23 mouse cellular contexts compared by ENCODE assay signal in genomic region chr6:115503038-115503437, GRCm38 (mm10). TPM values are rescaled to one million over a fixed set of nuclear protein-coding genes. Genes with fewer than 3 reads are reported as not detected.
DNase-seq lines count a peak whose midpoint lies in the region; ATAC-seq lines count a peak whose summit lies in the region.
"Had no signal": no experiment of that assay in that cellular context is flagged by ENCODE, and none has a peak within 500 bp of the region (broad histone marks: within the 10 kb centered on the region; RNA-seq: fewer than 3 reads in every experiment).

No protein-coding gene starts in this region.

- no peaks in the 10 kb centered on the region for H3K9me3 ChIP-seq in heart, embryonic 10.5 days
- H3K9me3 ChIP-seq in intestine, embryonic 15.5 days, result no peaks in the 10 kb centered on the region
- no peaks in the 10 kb centered on the region for H3K9me3 ChIP-seq in stomach, embryonic 16.5 days (replicated peaks; ENCODE audit: control insufficient read depth, low read length)
- peaks cover under 1% of the 10 kb centered on the region; the same call in 1 of the 2 replicates for H3K9me3 ChIP-seq in hindbrain, embryonic 14.5 days (ENCODE audit: control insufficient read depth, low read length)
- H3K9me3 ChIP-seq: heart, embryonic 13.5 days; hindbrain, embryonic 15.5 days had no signal

- no peaks in the 10 kb centered on the region for H3K79me2 ChIP-seq in macrophage (ENCODE audit: inconsistent target)

- no peak overlapping the region for H3K27ac ChIP-seq in heart, embryonic 10.5 days
- peak overlapping the region; percentile 82 for H3K27ac ChIP-seq in intestine, embryonic 15.5 days
- H3K27ac ChIP-seq in macrophage, result 0 out of 2 replicates have a peak overlapping the region, but pooled peaks have one; percentile 76
- peak overlapping the region; percentile 79 for H3K27ac ChIP-seq in stomach, embryonic 16.5 days (ENCODE audit: low read length)
- no peak overlapping the region for H3K27ac ChIP-seq in hindbrain, embryonic 14.5 days
- H3K27ac ChIP-seq: gastrocnemius, adult 2 months; heart, embryonic 13.5 days; hindbrain, embryonic 15.5 days had no signal

- no peak overlapping the region for H3K4me2 ChIP-seq in intestine, embryonic 15.5 days (replicated peaks)
- H3K4me2 ChIP-seq in stomach, embryonic 16.5 days (ENCODE audit: low read depth, low read length), result no peak overlapping the region
- no peak overlapping the region for H3K4me2 ChIP-seq in hindbrain, embryonic 14.5 days (replicated peaks)
- H3K4me2 ChIP-seq: heart, embryonic 13.5 days; hindbrain, embryonic 15.5 days had no signal

- H3K27me3 ChIP-seq in heart, embryonic 10.5 days (ENCODE audit: insufficient read depth, poor library complexity, severe bottlenecking), result 0 out of 2 replicates have a peak, but pooled peaks cover 4% of the 10 kb centered on the region
- H3K27me3 ChIP-seq in intestine, embryonic 15.5 days (replicated peaks), result no peaks in the 10 kb centered on the region
- no peaks in the 10 kb centered on the region for H3K27me3 ChIP-seq in stomach, embryonic 16.5 days (ENCODE audit: control insufficient read depth, insufficient read depth, low read length)
- H3K27me3 ChIP-seq in hindbrain, embryonic 14.5 days (ENCODE audit: control insufficient read depth, insufficient read depth, low read length), result no peaks in the 10 kb centered on the region
- H3K27me3 ChIP-seq: hindbrain, embryonic 15.5 days had no signal

- H3K36me3 ChIP-seq in heart, embryonic 10.5 days, result no peaks in the 10 kb centered on the region
- no peaks in the 10 kb centered on the region for H3K36me3 ChIP-seq in intestine, embryonic 15.5 days
- no peaks in the 10 kb centered on the region for H3K36me3 ChIP-seq in macrophage (ENCODE audit: inconsistent target)
- H3K36me3 ChIP-seq in stomach, embryonic 16.5 days (ENCODE audit: control insufficient read depth, insufficient read depth, low read length), result no peaks in the 10 kb centered on the region
- H3K36me3 ChIP-seq in hindbrain, embryonic 14.5 days (replicated peaks; ENCODE audit: control insufficient read depth, insufficient read depth), result no peaks in the 10 kb centered on the region
- H3K36me3 ChIP-seq: heart, embryonic 13.5 days; hindbrain, embryonic 15.5 days had no signal

- DNase-seq in heart, adult 11 months, result peak; percentile 81
- no peak for DNase-seq in heart, embryonic 10.5 days (ENCODE audit: low spot score)
- no peak for DNase-seq in hindbrain, embryonic 14.5 days (ENCODE audit: low spot score)
- no peak for DNase-seq in right cerebral cortex, postnatal 25 days
- no peak for DNase-seq in testis, postnatal 10 days (ENCODE audit: low spot score)
- DNase-seq: adrenal gland, adult 8-10 months; adrenal gland, postnatal 36 days; cerebellum, adult 18-20 months; cerebellum, adult 9-10 months; cerebellum, postnatal 14 days; forebrain, postnatal 0 days; gastrocnemius, adult 2 months; gastrocnemius, postnatal 14 days; heart, adult 18-20 months; heart, postnatal 14 days; heart, postnatal 4 days had no signal

- peak; percentile 65 for ATAC-seq in intestine, embryonic 15.5 days
- no peak for ATAC-seq in stomach, embryonic 16.5 days (ENCODE audit: insufficient read depth, low FRiP score)
- ATAC-seq in hindbrain, embryonic 14.5 days (ENCODE audit: low FRiP score), result no peak
- ATAC-seq: activated CD4-positive, CD25-positive, alpha-beta regulatory T cell, adult 4 months; forebrain, embryonic 14.5 days; forebrain, postnatal 0 days had no signal

- WGBS in heart, embryonic 10.5 days, result 95% methylated on average over 4 of the region's 4 CpGs
- WGBS in intestine, embryonic 15.5 days, result 85% methylated on average over 4 of the region's 4 CpGs
- WGBS in macrophage (ENCODE audit: missing documents), result 94% methylated on average over 4 of the region's 4 CpGs
- 94% methylated on average over 4 of the region's 4 CpGs for WGBS in stomach, embryonic 16.5 days
- 95% methylated on average over 4 of the region's 4 CpGs for WGBS in hindbrain, embryonic 14.5 days

- H3K4me1 ChIP-seq in heart, embryonic 10.5 days, result peaks cover 41% of the 10 kb centered on the region
- peaks cover 16% of the 10 kb centered on the region for H3K4me1 ChIP-seq in intestine, embryonic 15.5 days (replicated peaks)
- peaks cover 6% of the 10 kb centered on the region for H3K4me1 ChIP-seq in stomach, embryonic 16.5 days (ENCODE audit: control insufficient read depth, insufficient read depth, low read length)
- no peaks in the 10 kb centered on the region for H3K4me1 ChIP-seq in hindbrain, embryonic 14.5 days (replicated peaks; ENCODE audit: control insufficient read depth, insufficient read depth, low read length)

- no peak overlapping the region for H3K9ac ChIP-seq in intestine, embryonic 15.5 days
- no peak overlapping the region for H3K9ac ChIP-seq in stomach, embryonic 16.5 days (ENCODE audit: low read length)
- H3K9ac ChIP-seq in hindbrain, embryonic 14.5 days, result no peak overlapping the region
- H3K9ac ChIP-seq: forebrain, postnatal 0 days; heart, embryonic 13.5 days; hindbrain, embryonic 15.5 days had no signal

- no peak overlapping the region for H3K4me3 ChIP-seq in heart, embryonic 10.5 days
- H3K4me3 ChIP-seq in intestine, embryonic 15.5 days (replicated peaks), result no peak overlapping the region
- H3K4me3 ChIP-seq in macrophage (ENCODE audit: inconsistent target), result no peak overlapping the region
- H3K4me3 ChIP-seq in stomach, embryonic 16.5 days (replicated peaks; ENCODE audit: low read length), result no peak overlapping the region
- H3K4me3 ChIP-seq in hindbrain, embryonic 14.5 days (replicated peaks; ENCODE audit: low read length), result no peak overlapping the region
- H3K4me3 ChIP-seq: gastrocnemius, adult 2 months; heart, embryonic 13.5 days; hindbrain, embryonic 15.5 days had no signal

RNA-seq across cellular contexts. Expression of gene Tsen2, which starts 41.4 kb away (rescaled TPM):
- 27.0 and 29.0 TPM in 2 replicates for polyA plus RNA-seq in heart, embryonic 10.5 days (2016; fragmentation: Nextera tagmentation; extraction: Ambion mirVana)
- 26.9 and 27.4 TPM in 2 replicates for polyA plus RNA-seq in intestine, embryonic 15.5 days (2015; fragmentation: Nextera tagmentation; extraction: Ambion mirVana)
- 10 to 100 TPM in 10 of 26 experiments, 1 to 10 TPM in 15, under 1 TPM in 1; 0.18 to 15.3 (median 7.6) TPM for total RNA-seq in macrophage (2018; cell fraction: chromatin; rRNA removed)
- total RNA-seq in macrophage (2018; cell fraction: cytosol; rRNA removed), result 1 to 10 TPM; 2.1 to 5.9 (median 4.0) TPM
- total RNA-seq in macrophage (2018; cell fraction: nucleus; rRNA removed), result 10 to 100 TPM in 3 of 26 experiments, 1 to 10 TPM in 22, under 1 TPM in 1; 0.44 to 12.4 (median 3.7) TPM
- polyA plus RNA-seq in macrophage (2018), result 5.4 to 9.0 TPM (median 7.2 TPM) in 3 replicates
- polyA plus RNA-seq in stomach, embryonic 16.5 days (2015; fragmentation: Nextera tagmentation; extraction: Ambion mirVana), result 23.7 and 26.1 TPM in 2 replicates
- polyA plus RNA-seq in hindbrain, embryonic 14.5 days (2014; fragmentation: Nextera tagmentation; extraction: Ambion mirVana), result 31.9 and 34.5 TPM in 2 replicates

Comparison
In these comparisons a context has a peak if more than half of its experiments do, and no peak if none do; other contexts are left out.
1. H3K27ac ChIP-seq: peak in intestine, embryonic 15.5 days (single experiment), macrophage (single experiment) and stomach, embryonic 16.5 days (single experiment); none in heart, embryonic 10.5 days (single experiment) and hindbrain, embryonic 14.5 days (single experiment).